Mouse (Mus musculus) midbrain, postnatal 0 days (tissue): ENCODE results near the gene Msi1. TPM values are rescaled to one million over a fixed set of nuclear protein-coding genes. Genes with fewer than 3 reads are reported as not detected.
A peak's percentile ranks its signal among the peaks of the same experiment; 100 is the strongest.

Source experiments
- ATAC-seq: fragments of 200-750 bp; cut with Nextera tagmentation; 2 replicates; pipeline ENCODE4 v1.8.0; 2017; ENCODE audit warnings: moderate number of reproducible peaks, mild to moderate bottlenecking, moderate TSS enrichment, moderate library complexity; ENCODE audit not compliant: low FRiP score
- DNase-seq: peaks from one replicate; pipeline ENCODE4 v3.0.0-alpha.2; 2015; ENCODE audit warnings: low spot score
- H3K27ac ChIP-seq: fragments of 300-500 bp; sonication (generic); 2 replicates; pipeline ENCODE4 v1.5.1; 2014; ENCODE audit warnings: low read depth, mild to moderate bottlenecking, low read length, mixed read lengths
- H3K27me3 ChIP-seq: fragments of 300-500 bp; sonication (generic); 2 replicates; pipeline ENCODE4 v1.6.1; 2014; ENCODE audit warnings: low read length, control low read depth, mixed read lengths; ENCODE audit not compliant: insufficient read depth
- H3K36me3 ChIP-seq: fragments of 300-500 bp; sonication (generic); 2 replicates; pipeline ENCODE4 v1.6.1; 2014; ENCODE audit warnings: low read length, control low read depth, mixed read lengths; ENCODE audit not compliant: insufficient read depth
- H3K4me1 ChIP-seq: fragments of 300-500 bp; sonication (generic); 2 replicates; pipeline ENCODE4 v1.6.1; 2014; ENCODE audit warnings: mild to moderate bottlenecking, control low read depth, antibody characterized with exemption, low read length, mixed read lengths; ENCODE audit not compliant: insufficient read depth
- H3K4me2 ChIP-seq: fragments of 300-500 bp; sonication (generic); 2 replicates; pipeline ENCODE4 v1.6.1; 2014; ENCODE audit warnings: low read depth, mild to moderate bottlenecking, low read length, mixed read lengths; ENCODE audit not compliant: poor library complexity, severe bottlenecking
- H3K4me3 ChIP-seq: fragments of 300-500 bp; sonication (generic); 2 replicates; pipeline ENCODE4 v1.5.1; 2014; ENCODE audit warnings: low read depth, mild to moderate bottlenecking, low read length, moderate library complexity
- H3K9ac ChIP-seq: fragments of 300-500 bp; sonication (generic); replicated peaks from 2 replicates; pipeline ENCODE4 v1.6.1; 2014; ENCODE audit warnings: mild to moderate bottlenecking, low read length, moderate library complexity, mixed read lengths; ENCODE audit not compliant: poor library complexity, severe bottlenecking
- H3K9me3 ChIP-seq: fragments of 300-500 bp; sonication (generic); 2 replicates; pipeline ENCODE4 v1.6.1; 2016; ENCODE audit warnings: low read length, control low read depth
- CTCF ChIP-seq: IDR thresholded peaks from 2 replicates; pipeline ENCODE4 v1.5.1; 2016; ENCODE audit warnings: antibody characterized with exemption, mild to moderate bottlenecking
- WGBS: fragments of 180-500 bp; shearing (Covaris S2); extraction: QIAGEN DNeasy Blood & Tissue Kit; methylation state at CpG from one replicate; pipeline ENCODE4 v1.1.7; 2014; 5-methylcytosine and 5-hydroxymethylcytosine counted together
- polyA plus RNA-seq: library from polyadenylated mRNA; unstranded; fragments of >200 nt; fragmentation: Nextera tagmentation; extraction: Ambion mirVana; gene quantifications from 2 replicates; pipeline ENCODE4 v1.2.1, GENCODE M21; 2015
- total RNA-seq: library from RNA; depleted of rRNA; stranded (reverse); fragments of >200 nt; gene quantifications from 2 replicates; pipeline ENCODE4 v1.2.3, GENCODE M21; 2014

Msi1 gene
- total and polyA plus RNA-seq, 2 experiments from 2014 or later = 52.1 to 82.9 TPM

- Histone ChIP-seq H3K4me1 (peaks cover 44% of the 10 kb centered on the region), H3K9me3 (no peaks in the 10 kb centered on the region), H3K27me3 (no peaks in the 10 kb centered on the region), H3K4me3 (peak overlapping the region; percentile 27), H3K4me2 (peak overlapping the region; percentile 54), H3K27ac (peak overlapping the region; percentile 98), H3K9ac (peak overlapping the region; percentile 70), H3K36me3 (0 out of 2 replicates have a peak, but pooled peaks cover 2% of the 10 kb centered on the region)
- WGBS = 5% methylated on average over 8 of the region's 8 CpGs
- no peak for TF ChIP-seq CTCF
- ATAC-seq (no peak), DNase-seq (no peak)
Observed at GRCm38 (mm10) chr5:115435755-115436379, 6.5 kb downstream of the Msi1 start.

- H3K4me1 ChIP-seq = peaks cover 41% of the 10 kb centered on the region
- peak; percentile 87 for ATAC-seq
- no peaks in the 10 kb centered on the region for H3K9me3 ChIP-seq
- H3K9ac ChIP-seq = peak overlapping the region; percentile 70
- peak overlapping the region; percentile 98 for H3K27ac ChIP-seq
- H3K4me2 ChIP-seq = peak overlapping the region; percentile 54
- H3K4me3 ChIP-seq = peak overlapping the region; percentile 27
- under 1% methylated on average over 35 of the region's 43 CpGs for WGBS
- peak; percentile 97 for DNase-seq
- peak; percentile 40 for TF ChIP-seq CTCF
- 0 out of 2 replicates have a peak, but pooled peaks cover 3% of the 10 kb centered on the region for H3K36me3 ChIP-seq
- no peaks in the 10 kb centered on the region for H3K27me3 ChIP-seq
Observed at GRCm38 (mm10) chr5:115436421-115437124, 7.2 kb downstream of the Msi1 start.

- Histone ChIP-seq H3K36me3 (peaks cover 9% of the 10 kb centered on the region; the same call in 1 of the 2 replicates), H3K4me2 (peak overlapping the region; percentile 54; the same call in 1 of the 2 replicates), H3K4me3 (no peak overlapping the region; the same call in 1 of the 2 replicates), H3K27ac (peak overlapping the region; percentile 98), H3K27me3 (no peaks in the 10 kb centered on the region), H3K9ac (peak overlapping the region; percentile 70; the same call in 1 of the 2 replicates), H3K4me1 (peaks cover 33% of the 10 kb centered on the region), H3K9me3 (no peaks in the 10 kb centered on the region)
- TF ChIP-seq CTCF = no peak
- WGBS = 15% methylated on average over 7 of the region's 7 CpGs
- no peak for ATAC-seq
- DNase-seq = no peak
Observed at GRCm38 (mm10) chr5:115437242-115437944, 8.0 kb downstream of the Msi1 start.

- H3K4me2 ChIP-seq = no peak overlapping the region
- H3K27ac ChIP-seq = peak overlapping the region; percentile 98
- no peak overlapping the region for H3K4me3 ChIP-seq
- TF ChIP-seq CTCF = no peak
- 7% methylated on average over 2 of the region's 2 CpGs for WGBS
- no peak for DNase-seq
- H3K9me3 ChIP-seq = no peaks in the 10 kb centered on the region
- H3K9ac ChIP-seq = 0 out of 2 replicates have a peak overlapping the region, but pooled peaks have one; percentile 9
- H3K4me1 ChIP-seq = peaks cover 32% of the 10 kb centered on the region
- no peak for ATAC-seq
- H3K27me3 ChIP-seq = no peaks in the 10 kb centered on the region
- H3K36me3 ChIP-seq = peaks cover 9% of the 10 kb centered on the region; the same call in 1 of the 2 replicates
Observed at GRCm38 (mm10) chr5:115437945-115438315, 8.5 kb downstream of the Msi1 start.

- peaks cover 31% of the 10 kb centered on the region for H3K4me1 ChIP-seq
- no peak overlapping the region for H3K4me3 ChIP-seq
- TF ChIP-seq CTCF = no peak
- H3K4me2 ChIP-seq = no peak overlapping the region
- no peaks in the 10 kb centered on the region for H3K9me3 ChIP-seq
- H3K9ac ChIP-seq = no peak overlapping the region
- WGBS = 17% methylated on average over 7 of the region's 7 CpGs
- H3K27me3 ChIP-seq = no peaks in the 10 kb centered on the region
- ATAC-seq (no peak), DNase-seq (no peak)
- peaks cover 9% of the 10 kb centered on the region; the same call in 1 of the 2 replicates for H3K36me3 ChIP-seq
- H3K27ac ChIP-seq = no peak overlapping the region
Observed at GRCm38 (mm10) chr5:115438667-115439066, 9.3 kb downstream of the Msi1 start.
